Mouse (Mus musculus) neural tube, embryonic 11.5 days (tissue): Measurements from ENCODE around the gene Car9. TPM values are rescaled to one million over a fixed set of nuclear protein-coding genes. Genes with fewer than 3 reads are reported as not detected.

ENCODE experiments used
- ATAC-seq: fragments of 200-750 bp; cut with Nextera tagmentation; 2 replicates; pipeline ENCODE4 v1.8.0; 2017; ENCODE audit warnings: moderate number of reproducible peaks, mild to moderate bottlenecking, moderate TSS enrichment, moderate library complexity; ENCODE audit not compliant: insufficient read depth, low FRiP score, low TSS enrichment
- DNase-seq: peaks from one replicate; pipeline ENCODE4 v3.0.0-alpha.2; 2015; ENCODE audit warnings: low spot score
- H3K27ac ChIP-seq: fragments of 300-500 bp; sonication (generic); 2 replicates; pipeline ENCODE4 v1.5.1; 2014; ENCODE audit warnings: low read depth, mild to moderate bottlenecking, low read length
- H3K27me3 ChIP-seq: fragments of 300-500 bp; sonication (generic); 2 replicates; pipeline ENCODE4 v1.6.1; 2014; ENCODE audit warnings: mild to moderate bottlenecking, low read length, mixed read lengths; ENCODE audit not compliant: control insufficient read depth, insufficient read depth
- H3K36me3 ChIP-seq: fragments of 300-500 bp; sonication (generic); 2 replicates; pipeline ENCODE4 v1.6.1; 2014; ENCODE audit warnings: mild to moderate bottlenecking, low read length, moderate library complexity, mixed read lengths; ENCODE audit not compliant: control insufficient read depth, insufficient read depth
- H3K4me1 ChIP-seq: fragments of 300-500 bp; sonication (generic); 2 replicates; pipeline ENCODE4 v1.6.1; 2014; ENCODE audit warnings: low read length, mixed read lengths; ENCODE audit not compliant: control insufficient read depth, insufficient read depth
- H3K4me2 ChIP-seq: fragments of 300-500 bp; sonication (generic); 2 replicates; pipeline ENCODE4 v1.6.1; 2014; ENCODE audit warnings: low read depth, mild to moderate bottlenecking, moderate library complexity
- H3K4me3 ChIP-seq: fragments of 300-500 bp; sonication (generic); 2 replicates; pipeline ENCODE4 v1.5.1; 2014; ENCODE audit warnings: low read depth, low read length
- H3K9ac ChIP-seq: fragments of 300-500 bp; sonication (generic); 2 replicates; pipeline ENCODE4 v1.6.1; 2014; ENCODE audit warnings: mild to moderate bottlenecking, low read length
- H3K9me3 ChIP-seq: fragments of 300-500 bp; sonication (generic); 2 replicates; pipeline ENCODE4 v1.6.1; 2016; ENCODE audit warnings: low read length; ENCODE audit not compliant: control insufficient read depth
- WGBS: fragments of 180-500 bp; shearing (Covaris S2); extraction: QIAGEN DNeasy Blood & Tissue Kit; methylation state at CpG from one replicate; pipeline ENCODE4 v1.1.7; 2014; 5-methylcytosine and 5-hydroxymethylcytosine counted together
- polyA plus RNA-seq: library from polyadenylated mRNA; unstranded; fragments of >200 nt; fragmentation: Nextera tagmentation; extraction: Ambion mirVana; gene quantifications from 2 replicates; pipeline ENCODE4 v1.2.1, GENCODE M21; 2014

Gene Car9
- 0.23 and 0.44 TPM in 2 replicates for polyA plus RNA-seq

GRCm38 (mm10) chr4:43506536-43507185, at the start of gene Car9:
Car9 (plus strand) TSS chr4:43506966.
- DNase-seq (no peak), ATAC-seq (no peak)
- Histone ChIP-seq H3K27me3 (peaks cover 12% of the 10 kb centered on the region), H3K4me2 (no peak within 1 kb of the TSS; the same call in 1 of the 2 replicates), H3K4me1 (peaks cover 14% of the 10 kb centered on the region), H3K4me3 (no peak within 1 kb of the TSS), H3K36me3 (no peaks in the 10 kb centered on the region), H3K27ac (no peak within 1 kb of the TSS), H3K9ac (no peak within 1 kb of the TSS), H3K9me3 (no peaks in the 10 kb centered on the region)
- WGBS = 57% methylated on average over 9 of the region's 9 CpGs

- DNase-seq (no peak), ATAC-seq (no peak)
- H3K9me3 ChIP-seq = no peaks in the 10 kb centered on the region
- no peak overlapping the region for H3K4me2 ChIP-seq
- H3K27ac ChIP-seq = no peak overlapping the region
- peaks cover 13% of the 10 kb centered on the region for H3K27me3 ChIP-seq
- WGBS = 20% methylated on average over 8 of the region's 8 CpGs
- peaks cover 7% of the 10 kb centered on the region; the same call in 1 of the 2 replicates for H3K4me1 ChIP-seq
- no peak overlapping the region for H3K9ac ChIP-seq
- no peaks in the 10 kb centered on the region for H3K36me3 ChIP-seq
- no peak overlapping the region for H3K4me3 ChIP-seq
These were observed 49.6 kb upstream of the Car9 start for GRCm38 (mm10) chr4:43457124-43457523.

GRCm38 (mm10) chr4:43463102-43463501, 43.7 kb upstream of the Car9 start:
- no peak for DNase-seq

GRCm38 (mm10) chr4:43465935-43466334, 40.8 kb upstream of the Car9 start:
- DNase-seq (no peak), ATAC-seq (no peak)

More at GRCm38 (mm10) chr4:43463102-43463501, 43.7 kb upstream of the Car9 start:
- WGBS = 92% methylated on average over 5 of the region's 5 CpGs
- Histone ChIP-seq H3K9ac (no peak overlapping the region), H3K4me3 (no peak overlapping the region), H3K4me1 (no peaks in the 10 kb centered on the region), H3K27ac (no peak overlapping the region), H3K4me2 (no peak overlapping the region), H3K9me3 (no peaks in the 10 kb centered on the region), H3K36me3 (no peaks in the 10 kb centered on the region), H3K27me3 (no peaks in the 10 kb centered on the region)
- no peak for ATAC-seq

GRCm38 (mm10) chr4:43466872-43467271, 39.9 kb upstream of the Car9 start:
- Histone ChIP-seq H3K27ac (no peak overlapping the region), H3K9me3 (no peaks in the 10 kb centered on the region), H3K36me3 (no peaks in the 10 kb centered on the region), H3K4me3 (no peak overlapping the region), H3K4me1 (no peaks in the 10 kb centered on the region), H3K9ac (no peak overlapping the region), H3K4me2 (no peak overlapping the region), H3K27me3 (no peaks in the 10 kb centered on the region)
- ATAC-seq (no peak), DNase-seq (no peak)
- WGBS = 87% methylated on average over 7 of the region's 7 CpGs

More at GRCm38 (mm10) chr4:43465935-43466334, 40.8 kb upstream of the Car9 start:
- Histone ChIP-seq H3K27me3 (no peaks in the 10 kb centered on the region), H3K36me3 (no peaks in the 10 kb centered on the region), H3K27ac (no peak overlapping the region), H3K9ac (no peak overlapping the region), H3K4me2 (no peak overlapping the region), H3K4me3 (no peak overlapping the region), H3K9me3 (no peaks in the 10 kb centered on the region), H3K4me1 (no peaks in the 10 kb centered on the region)
- WGBS = 88% methylated on average over 6 of the region's 6 CpGs

GRCm38 (mm10) chr4:43470301-43470700, 36.5 kb upstream of the Car9 start:
- no peak for ATAC-seq
- H3K27me3 ChIP-seq = no peaks in the 10 kb centered on the region
- H3K27ac ChIP-seq = no peak overlapping the region
- no peaks in the 10 kb centered on the region for H3K4me1 ChIP-seq
- no peak overlapping the region for H3K4me3 ChIP-seq
- no peak overlapping the region for H3K4me2 ChIP-seq
- no peaks in the 10 kb centered on the region for H3K36me3 ChIP-seq
- no peak for DNase-seq
- 91% methylated on average over 10 of the region's 10 CpGs for WGBS
- H3K9ac ChIP-seq = no peak overlapping the region
- H3K9me3 ChIP-seq = no peaks in the 10 kb centered on the region

GRCm38 (mm10) chr4:43473636-43474035, 33.1 kb upstream of the Car9 start:
- H3K9me3 ChIP-seq = no peaks in the 10 kb centered on the region
- H3K4me2 ChIP-seq = no peak overlapping the region
- ATAC-seq (no peak), DNase-seq (no peak)
- H3K9ac ChIP-seq = no peak overlapping the region
- H3K27me3 ChIP-seq = no peaks in the 10 kb centered on the region
- H3K36me3 ChIP-seq = no peaks in the 10 kb centered on the region
- H3K27ac ChIP-seq = no peak overlapping the region
- 69% methylated on average over 1 of the region's 1 CpGs for WGBS
- no peaks in the 10 kb centered on the region for H3K4me1 ChIP-seq
- H3K4me3 ChIP-seq = no peak overlapping the region

GRCm38 (mm10) chr4:43476604-43477003, 30.2 kb upstream of the Car9 start:
- Histone ChIP-seq H3K4me3 (no peak overlapping the region), H3K9ac (no peak overlapping the region), H3K27ac (no peak overlapping the region), H3K36me3 (no peaks in the 10 kb centered on the region), H3K4me2 (no peak overlapping the region), H3K4me1 (no peaks in the 10 kb centered on the region), H3K27me3 (no peaks in the 10 kb centered on the region), H3K9me3 (no peaks in the 10 kb centered on the region)
- 87% methylated on average over 6 of the region's 6 CpGs for WGBS
- no peak for ATAC-seq
- DNase-seq = no peak

GRCm38 (mm10) chr4:43477857-43478533, 28.8 kb upstream of the Car9 start:
- ATAC-seq (peak; percentile 61), DNase-seq (peak; percentile 87)
- Histone ChIP-seq H3K36me3 (no peaks in the 10 kb centered on the region), H3K4me2 (peak overlapping the region; percentile 33), H3K4me3 (peak overlapping the region; percentile 3; the same call in 1 of the 2 replicates), H3K4me1 (no peaks in the 10 kb centered on the region), H3K27me3 (no peaks in the 10 kb centered on the region), H3K9me3 (no peaks in the 10 kb centered on the region), H3K27ac (no peak overlapping the region), H3K9ac (peak overlapping the region; percentile 2; the same call in 1 of the 2 replicates)
- WGBS = 20% methylated on average over 11 of the region's 11 CpGs
